Mouse (Mus musculus) CD4-positive, CD25-positive, alpha-beta regulatory T cell, adult 9 weeks (primary cell): ENCODE results near the gene Ap4b1. TPM values are rescaled to one million over a fixed set of nuclear protein-coding genes. Genes with fewer than 3 reads are reported as not detected.

Source experiments
- polyA plus RNA-seq: library from polyadenylated mRNA; unstranded; fragments of 100-300 nt; shearing (Covaris generic); gene quantifications from one replicate; pipeline ENCODE4 v1.2.1, GENCODE M21; 2017

Ap4b1 gene
- polyA plus RNA-seq = 40.6 TPM

DNA sequence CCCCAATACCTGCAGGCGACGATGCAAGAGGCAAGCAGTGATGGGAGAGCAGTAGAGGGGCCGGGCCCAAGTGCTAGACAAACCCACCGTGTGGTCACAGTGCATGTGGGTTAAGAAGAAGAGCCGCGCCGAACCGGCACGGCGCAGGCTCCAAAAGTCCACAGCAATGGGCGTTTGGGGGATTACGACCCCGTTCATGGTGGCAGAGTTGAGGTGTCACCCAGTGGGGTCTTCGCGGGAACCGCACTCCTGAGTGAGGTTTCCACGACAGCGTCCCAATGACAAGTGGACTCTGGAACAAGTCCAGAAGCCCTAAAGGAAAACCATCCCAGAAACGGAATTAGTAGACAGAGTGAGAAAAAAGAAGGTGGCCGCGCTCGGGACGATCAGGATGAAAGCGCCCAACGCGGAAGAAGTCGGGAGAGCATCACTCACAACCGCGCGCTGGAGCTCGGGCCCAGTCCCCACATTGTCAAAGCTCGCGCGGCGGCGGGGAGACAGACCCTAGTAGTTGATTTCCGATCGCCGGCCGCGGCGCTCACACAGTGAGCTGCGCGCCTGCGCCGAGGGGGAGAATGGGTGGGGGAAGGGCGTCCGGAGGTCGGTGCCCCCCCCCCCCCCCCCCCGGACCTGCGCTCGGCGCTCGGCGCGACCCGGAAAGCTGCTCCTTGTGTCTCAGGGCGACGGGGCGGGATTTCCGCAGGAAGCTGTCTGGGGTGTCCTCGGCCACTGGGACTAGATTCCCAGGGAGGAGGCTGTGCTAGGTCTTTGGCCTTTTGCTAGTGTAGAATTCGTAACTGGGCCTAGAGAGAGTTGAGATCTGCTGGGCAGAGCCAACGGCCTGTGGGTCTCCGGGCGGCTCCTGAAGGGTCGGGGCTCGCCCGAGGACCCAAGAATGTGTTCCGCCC, at the start of gene Ap4b1, which contains the start of the genes Dclre1b and Gm43064:
TSS of gene Ap4b1 (plus strand) at position 630 of the 908 bp plus-strand sequence.
TSS of gene Dclre1b (minus strand) at position 554 of the 908 bp plus-strand sequence.
TSS of gene Gm43064 (plus strand) at position 683 of the 908 bp plus-strand sequence.

DNA sequence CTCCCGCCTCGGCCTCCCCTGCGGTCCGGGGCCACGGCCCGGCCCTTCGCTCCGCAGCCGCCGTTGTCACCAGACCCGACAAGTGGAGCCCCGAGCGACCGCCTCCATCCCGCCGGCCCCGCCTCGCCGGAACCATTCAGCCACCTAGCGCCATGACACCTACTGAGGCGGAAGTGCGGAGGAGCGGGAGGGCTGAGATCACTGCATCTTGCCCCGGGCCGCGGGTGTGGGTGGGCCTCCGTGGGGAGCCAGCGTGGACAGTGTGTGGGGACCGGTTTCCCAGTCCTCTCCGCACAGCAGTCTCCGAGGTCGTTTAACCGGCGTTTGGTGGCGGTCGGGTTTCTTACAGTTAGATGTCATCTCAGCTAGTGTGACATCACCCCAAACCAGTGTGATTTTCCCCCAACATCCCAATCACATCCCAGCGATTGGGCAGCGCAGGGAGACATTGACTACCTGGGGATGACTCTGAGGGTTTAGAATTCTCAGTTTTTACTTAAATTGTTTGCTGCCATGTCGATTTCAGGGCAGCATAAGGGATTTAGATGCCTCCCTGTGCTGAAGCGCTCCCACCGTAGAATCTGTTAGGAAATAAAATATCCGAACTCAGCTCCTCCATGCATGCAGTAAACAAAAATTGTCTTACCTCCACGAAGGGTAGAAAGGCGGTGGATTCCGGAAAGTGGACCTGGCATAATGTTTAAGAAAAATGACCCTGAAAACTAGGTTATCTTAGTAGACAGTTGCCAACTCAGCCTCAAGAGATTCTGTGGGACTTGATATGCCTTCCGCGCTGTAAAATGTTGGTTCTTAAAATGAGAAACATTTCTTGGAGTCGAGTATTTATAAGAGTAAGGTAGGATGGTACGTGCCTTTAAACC, 17.9 kb upstream of the Ap4b1 start, which contains the start of gene Hipk1:
TSS of gene Hipk1 (minus strand) at position 334 of the 881 bp plus-strand sequence.

DNA sequence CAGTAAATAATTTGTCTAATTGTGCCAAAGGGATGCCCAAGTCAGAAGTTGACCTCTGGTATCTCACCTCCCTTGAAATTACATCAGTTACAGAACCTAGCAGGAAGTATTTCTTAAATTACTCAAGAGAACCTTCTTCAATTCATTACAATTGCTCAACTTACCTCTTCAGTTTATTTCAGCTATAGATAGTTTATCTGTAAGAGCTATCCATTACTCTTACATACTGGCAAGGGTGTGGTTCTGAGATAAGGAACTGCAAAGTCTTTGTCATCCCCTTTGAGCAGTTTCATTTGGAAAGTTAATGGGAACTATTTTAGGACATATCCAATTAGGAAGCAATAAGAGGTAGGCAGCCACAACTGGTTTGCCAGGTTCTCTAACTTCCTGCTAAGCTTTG, 23.1 kb downstream of the Ap4b1 start, which contains the start of gene Bcl2l15:
TSS of gene Bcl2l15 (plus strand) at position 176 of the 400 bp plus-strand sequence.

GRCm38 (mm10) chr3:103858881-103859801, 49.8 kb downstream of the Ap4b1 start, which contains the start of gene Ptpn22:
Gene Ptpn22 (plus strand): TSS chr3:103859795.

Other genes with a start within 250 kb of the Ap4b1 start
- not detected for gene Syt6, start 234.3 kb upstream of the Ap4b1 start, polyA plus RNA-seq
- gene Atg4a-ps, start 163.5 kb upstream of the Ap4b1 start, polyA plus RNA-seq = 3.8 TPM
- 0.33 TPM for gene Olfml3, start 71.5 kb upstream of the Ap4b1 start, polyA plus RNA-seq
- gene Gm10964, start 70.2 kb upstream of the Ap4b1 start, polyA plus RNA-seq = not detected
- 15.2 TPM for gene Hipk1, start 18.0 kb upstream of the Ap4b1 start, polyA plus RNA-seq
- gene Dclre1b, start 76 bp upstream of the Ap4b1 start, polyA plus RNA-seq = 37.2 TPM
- 0.21 TPM for gene Gm43064, start 53 bp downstream of the Ap4b1 start, polyA plus RNA-seq
- 1.9 TPM for gene Bcl2l15, start 23.1 kb downstream of the Ap4b1 start, polyA plus RNA-seq
- 309 TPM for gene Ptpn22, start 50.3 kb downstream of the Ap4b1 start, polyA plus RNA-seq
- gene Rsbn1, start 104.6 kb downstream of the Ap4b1 start, polyA plus RNA-seq = 8.7 TPM
- gene Phtf1, start 158.6 kb downstream of the Ap4b1 start, polyA plus RNA-seq = 7.3 TPM